Mouse (Mus musculus) forebrain, embryonic 10.5 days (tissue): ENCODE results near the gene 1700016K19Rik. TPM values are rescaled to one million over a fixed set of nuclear protein-coding genes. Genes with fewer than 3 reads are reported as not detected.

Source experiments
- DNase-seq: peaks from one replicate; pipeline ENCODE4 v3.0.0-alpha.2; 2017; ENCODE audit warnings: low spot score; ENCODE audit errors: extremely low spot score
- H3K27ac ChIP-seq: fragments of 300-500 bp; sonication (generic); 2 replicates; pipeline ENCODE4 v1.5.1; 2016; ENCODE audit warnings: mild to moderate bottlenecking
- H3K27me3 ChIP-seq: fragments of 300-500 bp; sonication (generic); 2 replicates; pipeline ENCODE4 v1.6.1; 2016; ENCODE audit warnings: mild to moderate bottlenecking; ENCODE audit not compliant: poor library complexity, severe bottlenecking
- H3K36me3 ChIP-seq: fragments of 300-500 bp; sonication (generic); replicated peaks from 2 replicates; pipeline ENCODE4 v1.6.1; 2016; ENCODE audit warnings: mild to moderate bottlenecking, moderate library complexity
- H3K4me1 ChIP-seq: fragments of 300-500 bp; sonication (generic); 2 replicates; pipeline ENCODE4 v1.6.1; 2016
- H3K4me3 ChIP-seq: fragments of 300-500 bp; sonication (generic); 2 replicates; pipeline ENCODE4 v1.5.1; 2016; ENCODE audit warnings: mild to moderate bottlenecking, moderate library complexity
- H3K9me3 ChIP-seq: fragments of 300-500 bp; sonication (generic); 2 replicates; pipeline ENCODE4 v1.6.1; 2016; ENCODE audit warnings: mild to moderate bottlenecking, moderate library complexity
- WGBS: fragments of 180-500 bp; shearing (Covaris S2); methylation state at CpG from one replicate; pipeline ENCODE4 v1.1.7; 2016; 5-methylcytosine and 5-hydroxymethylcytosine counted together
- polyA plus RNA-seq: library from polyadenylated mRNA; unstranded; fragments of >200 nt; fragmentation: Nextera tagmentation; extraction: Ambion mirVana; gene quantifications from 2 replicates; pipeline ENCODE4 v1.2.1, GENCODE M21; 2016

Gene 1700016K19Rik
- 0.23 and 0.62 TPM in 2 replicates for polyA plus RNA-seq

DNA sequence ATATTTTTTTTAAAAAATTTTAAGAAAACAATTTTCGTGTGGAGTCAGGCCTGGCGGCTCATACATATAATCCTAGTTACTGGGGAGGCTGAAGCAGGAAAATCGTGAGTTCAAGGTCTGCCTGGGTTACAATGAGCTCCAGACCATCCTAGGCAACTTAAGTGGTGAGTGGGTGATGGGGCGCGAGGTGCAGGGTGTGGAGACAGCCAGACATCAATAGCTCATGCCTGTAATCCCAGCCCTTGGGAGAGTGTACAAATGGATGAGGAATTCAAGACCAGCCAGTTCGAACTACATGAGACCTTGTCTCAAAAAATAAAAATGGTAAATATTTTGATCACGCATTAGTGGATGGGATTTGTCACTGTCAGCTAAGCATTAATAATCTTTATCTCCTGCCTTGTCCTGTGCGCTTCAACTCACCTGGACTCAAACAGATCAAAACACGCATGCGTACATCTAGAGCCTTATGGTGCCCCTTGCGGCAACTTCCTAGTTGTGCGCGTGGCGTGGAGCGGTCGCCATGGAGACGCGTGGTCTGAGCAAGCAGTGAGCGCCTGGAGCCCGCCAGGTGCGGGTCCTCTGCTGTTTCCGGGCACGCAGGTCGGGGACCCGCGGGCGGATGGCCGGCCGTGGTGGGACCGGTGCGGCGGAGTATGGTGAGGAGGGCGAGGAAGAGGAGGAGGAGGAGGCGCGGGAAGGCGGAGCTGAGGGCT is at the start of gene 1700016K19Rik:
TSS of gene 1700016K19Rik (plus strand) at position 473 of the 716 bp plus-strand sequence.
- Histone ChIP-seq H3K27ac (peak within 1 kb of the TSS; percentile 60; the same call in 1 of the 2 replicates), H3K27me3 (peaks cover 45% of the 10 kb centered on the region), H3K4me3 (peak within 1 kb of the TSS; percentile 73), H3K4me1 (peaks cover 9% of the 10 kb centered on the region), H3K9me3 (no peaks in the 10 kb centered on the region), H3K36me3 (no peaks in the 10 kb centered on the region)
- WGBS, result 14% methylated on average over 33 of the region's 36 CpGs
- DNase-seq, result peak; percentile 77

DNA sequence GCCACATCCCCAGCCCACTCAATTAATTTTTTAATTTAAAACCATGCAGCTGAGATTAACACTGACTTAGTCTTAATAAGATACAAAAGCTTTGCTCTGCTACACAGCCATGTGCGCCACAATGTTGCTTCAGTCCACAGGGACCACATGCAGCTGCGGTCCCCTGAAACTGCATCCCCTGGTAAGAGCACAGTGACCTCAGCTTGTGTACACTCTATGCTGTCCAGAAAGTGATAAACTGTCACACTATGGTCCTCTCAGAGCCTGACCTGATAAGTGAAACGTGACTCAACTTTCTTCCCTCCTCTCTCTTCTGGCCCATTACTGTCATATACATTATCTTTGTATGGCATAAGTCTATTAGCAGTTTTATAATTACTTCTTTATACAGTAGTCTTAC is 49.3 kb upstream of the 1700016K19Rik start:
- WGBS, result 88% methylated on average over 3 of the region's 3 CpGs

DNA sequence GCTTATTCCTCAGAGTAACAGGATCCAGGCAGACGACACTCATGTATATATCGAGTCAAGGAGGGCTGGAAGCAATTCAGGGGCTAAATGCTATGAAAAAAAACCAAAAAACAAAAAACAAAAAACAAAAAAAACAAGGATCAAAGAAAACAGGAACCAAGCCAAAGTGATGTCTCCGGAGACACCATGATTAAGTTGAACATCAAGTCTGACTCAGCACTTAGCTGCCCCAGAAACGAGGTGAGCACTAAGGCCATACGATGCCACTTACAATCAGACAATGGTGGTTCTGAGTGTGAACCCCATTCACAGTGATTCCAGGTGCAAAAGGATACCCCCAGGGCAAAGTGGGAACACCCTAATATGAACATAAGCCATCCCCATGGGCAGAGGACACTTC is 47.8 kb upstream of the 1700016K19Rik start:
- Histone ChIP-seq H3K9me3 (no peaks in the 10 kb centered on the region), H3K27ac (no peak overlapping the region), H3K36me3 (no peaks in the 10 kb centered on the region), H3K27me3 (peaks cover 1% of the 10 kb centered on the region; the same call in 1 of the 2 replicates), H3K4me1 (peaks cover 18% of the 10 kb centered on the region), H3K4me3 (no peak overlapping the region)
- 88% methylated on average over 5 of the region's 5 CpGs for WGBS
- no peak for DNase-seq

More for the DNA sequence above, 49.3 kb upstream of the 1700016K19Rik start:
- no peak overlapping the region for H3K4me3 ChIP-seq
- peaks cover 7% of the 10 kb centered on the region; the same call in 1 of the 2 replicates for H3K27me3 ChIP-seq
- no peak for DNase-seq
- H3K27ac ChIP-seq, result no peak overlapping the region
- no peaks in the 10 kb centered on the region for H3K36me3 ChIP-seq
- H3K4me1 ChIP-seq, result peaks cover 31% of the 10 kb centered on the region
- no peaks in the 10 kb centered on the region for H3K9me3 ChIP-seq

GRCm38 (mm10) chr11:75954896-75955295 is 44.8 kb upstream of the 1700016K19Rik start:
- H3K36me3 ChIP-seq, result no peaks in the 10 kb centered on the region
- H3K4me1 ChIP-seq, result no peaks in the 10 kb centered on the region
- no peak overlapping the region for H3K4me3 ChIP-seq
- 92% methylated on average over 9 of the region's 9 CpGs for WGBS
- H3K9me3 ChIP-seq, result no peaks in the 10 kb centered on the region
- DNase-seq, result no peak
- no peaks in the 10 kb centered on the region for H3K27me3 ChIP-seq
- no peak overlapping the region for H3K27ac ChIP-seq

GRCm38 (mm10) chr11:75956651-75957050 is 43.1 kb upstream of the 1700016K19Rik start:
- Histone ChIP-seq H3K27ac (no peak overlapping the region), H3K4me1 (no peaks in the 10 kb centered on the region), H3K9me3 (no peaks in the 10 kb centered on the region), H3K4me3 (no peak overlapping the region), H3K27me3 (no peaks in the 10 kb centered on the region), H3K36me3 (no peaks in the 10 kb centered on the region)
- 93% methylated on average over 8 of the region's 8 CpGs for WGBS
- no peak for DNase-seq

DNA sequence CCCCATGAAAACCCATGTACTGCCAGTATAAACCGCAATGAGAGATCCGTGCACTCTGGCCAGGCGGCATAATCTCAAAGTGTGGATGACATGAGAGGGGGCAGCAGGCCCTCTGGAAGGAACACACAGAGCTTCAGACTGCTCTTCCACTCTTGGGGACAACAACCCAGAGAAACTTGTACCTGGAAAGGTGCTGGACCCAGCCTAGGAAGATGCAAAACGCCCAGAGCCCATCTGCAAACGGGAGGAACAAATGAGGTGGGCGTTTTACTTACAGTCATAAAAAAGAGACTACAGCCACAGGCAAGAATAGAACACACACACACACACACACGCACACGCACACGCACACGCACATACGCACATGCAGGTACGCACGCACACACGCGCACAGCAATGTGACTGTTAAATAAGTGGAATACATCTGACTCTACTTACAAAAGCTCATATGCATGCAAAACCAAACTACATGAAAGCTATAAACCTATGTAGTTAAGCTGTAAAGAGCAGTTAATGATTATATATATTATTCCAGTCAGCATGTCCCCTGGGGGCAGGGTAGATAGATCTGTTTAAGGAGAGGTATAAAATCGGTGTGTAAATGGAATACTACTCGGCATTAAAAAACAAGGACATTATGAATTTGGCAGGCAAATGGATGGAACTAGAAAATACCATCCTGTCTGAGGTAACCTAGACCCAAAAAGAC is 42.4 kb upstream of the 1700016K19Rik start:
- Histone ChIP-seq H3K36me3 (no peaks in the 10 kb centered on the region), H3K9me3 (no peaks in the 10 kb centered on the region), H3K27me3 (peaks cover 3% of the 10 kb centered on the region; the same call in 1 of the 2 replicates), H3K27ac (no peak overlapping the region), H3K4me3 (no peak overlapping the region), H3K4me1 (peaks cover 4% of the 10 kb centered on the region)
- no peak for DNase-seq
- WGBS, result 95% methylated on average over 17 of the region's 17 CpGs

GRCm38 (mm10) chr11:75961782-75962181 is 37.9 kb upstream of the 1700016K19Rik start:
- Histone ChIP-seq H3K27me3 (peaks cover 33% of the 10 kb centered on the region), H3K4me3 (no peak overlapping the region), H3K27ac (no peak overlapping the region), H3K36me3 (no peaks in the 10 kb centered on the region), H3K4me1 (peaks cover 49% of the 10 kb centered on the region), H3K9me3 (no peaks in the 10 kb centered on the region)
- WGBS, result 89% methylated on average over 7 of the region's 7 CpGs
- DNase-seq, result no peak

DNA sequence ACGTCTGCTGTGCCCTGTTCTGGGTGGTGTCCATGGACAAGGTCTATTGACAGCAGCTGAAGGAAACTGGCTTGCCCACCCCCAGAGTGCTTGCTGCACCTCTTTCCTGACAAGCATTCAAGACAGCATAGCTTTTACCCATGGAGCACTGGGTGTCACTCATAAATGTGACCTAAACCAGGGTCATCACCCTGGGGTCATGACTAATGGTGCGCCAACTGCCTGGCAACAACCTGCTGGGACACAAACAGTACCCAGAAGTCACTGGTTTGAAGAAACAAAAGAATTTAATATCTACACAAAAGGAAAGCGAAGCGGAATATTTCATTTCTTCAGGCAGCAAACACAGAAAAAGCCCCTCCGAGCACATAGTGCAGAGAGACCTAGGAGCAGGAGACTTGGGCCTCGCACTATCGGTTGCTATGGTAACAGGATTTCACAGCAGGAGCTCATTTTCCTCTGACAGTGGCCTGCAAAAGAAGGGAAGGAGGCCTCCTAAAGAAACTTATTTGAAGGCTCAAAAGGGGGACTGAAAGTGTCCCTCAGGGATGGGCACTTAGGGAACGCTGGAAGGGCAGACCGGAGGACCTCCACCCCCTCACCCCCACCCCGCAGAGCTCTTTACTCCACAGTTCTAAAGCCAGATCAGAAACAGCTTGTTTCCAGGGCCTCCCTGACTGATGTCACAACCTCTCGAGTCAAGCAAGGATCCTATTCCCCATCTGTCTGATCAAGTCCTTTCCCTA is 35.8 kb upstream of the 1700016K19Rik start:
- peaks cover 55% of the 10 kb centered on the region for H3K27me3 ChIP-seq
- no peaks in the 10 kb centered on the region for H3K36me3 ChIP-seq
- peak overlapping the region; percentile 89 for H3K27ac ChIP-seq
- no peaks in the 10 kb centered on the region for H3K9me3 ChIP-seq
- H3K4me3 ChIP-seq, result peak overlapping the region; percentile 32
- peaks cover 59% of the 10 kb centered on the region for H3K4me1 ChIP-seq
- DNase-seq, result peak; percentile 73
- WGBS, result 18% methylated on average over 11 of the region's 11 CpGs

GRCm38 (mm10) chr11:75964476-75964730 is 35.3 kb upstream of the 1700016K19Rik start:
- peaks cover 59% of the 10 kb centered on the region for H3K4me1 ChIP-seq
- no peaks in the 10 kb centered on the region for H3K9me3 ChIP-seq
- no peaks in the 10 kb centered on the region for H3K36me3 ChIP-seq
- WGBS, result 28% methylated on average over 4 of the region's 4 CpGs
- peak; percentile 46 for DNase-seq
- H3K27me3 ChIP-seq, result peaks cover 60% of the 10 kb centered on the region
- H3K4me3 ChIP-seq, result peak overlapping the region; percentile 32
- H3K27ac ChIP-seq, result peak overlapping the region; percentile 89

DNA sequence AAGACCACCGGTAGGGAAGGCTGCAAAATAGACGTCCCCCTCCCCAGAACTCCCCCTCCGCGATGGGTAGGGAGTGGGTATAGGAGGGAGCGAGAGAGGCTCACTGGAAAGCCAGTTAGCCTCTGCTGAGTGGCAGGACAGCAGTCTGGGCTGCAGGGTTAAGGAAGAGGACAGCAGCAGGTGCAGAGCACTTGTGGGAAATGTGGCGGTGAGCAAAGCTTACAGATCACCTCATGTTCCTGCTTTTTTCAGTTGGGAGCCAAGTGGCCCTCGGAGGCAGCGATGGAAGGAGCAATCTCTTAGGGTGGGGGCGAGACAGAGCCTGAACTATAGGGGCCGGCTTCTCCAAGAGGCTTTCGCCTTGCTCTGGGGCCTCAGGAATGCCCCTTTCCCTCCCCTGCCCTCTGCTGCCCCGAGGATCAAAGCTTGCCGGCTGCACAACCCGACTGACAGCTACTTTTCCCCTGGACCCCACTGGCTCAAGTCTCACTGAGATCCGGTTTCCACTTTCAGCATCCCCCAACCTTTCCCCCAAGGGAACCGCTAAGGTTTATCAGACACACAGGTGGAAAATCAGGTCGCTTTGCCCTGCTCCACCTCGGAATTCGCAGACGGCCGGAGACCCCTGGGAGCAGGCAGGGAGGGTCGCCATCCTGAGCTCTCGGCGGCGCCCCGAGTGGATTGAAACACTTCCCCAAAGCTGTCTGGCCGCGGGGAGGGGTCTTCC is 33.9 kb upstream of the 1700016K19Rik start:
- peaks cover 64% of the 10 kb centered on the region for H3K27me3 ChIP-seq
- DNase-seq, result peak; percentile 46
- H3K9me3 ChIP-seq, result no peaks in the 10 kb centered on the region
- peak overlapping the region; percentile 89 for H3K27ac ChIP-seq
- H3K4me3 ChIP-seq, result peak overlapping the region; percentile 77
- H3K36me3 ChIP-seq, result no peaks in the 10 kb centered on the region
- H3K4me1 ChIP-seq, result peaks cover 59% of the 10 kb centered on the region
- WGBS, result 2% methylated on average over 28 of the region's 28 CpGs

DNA sequence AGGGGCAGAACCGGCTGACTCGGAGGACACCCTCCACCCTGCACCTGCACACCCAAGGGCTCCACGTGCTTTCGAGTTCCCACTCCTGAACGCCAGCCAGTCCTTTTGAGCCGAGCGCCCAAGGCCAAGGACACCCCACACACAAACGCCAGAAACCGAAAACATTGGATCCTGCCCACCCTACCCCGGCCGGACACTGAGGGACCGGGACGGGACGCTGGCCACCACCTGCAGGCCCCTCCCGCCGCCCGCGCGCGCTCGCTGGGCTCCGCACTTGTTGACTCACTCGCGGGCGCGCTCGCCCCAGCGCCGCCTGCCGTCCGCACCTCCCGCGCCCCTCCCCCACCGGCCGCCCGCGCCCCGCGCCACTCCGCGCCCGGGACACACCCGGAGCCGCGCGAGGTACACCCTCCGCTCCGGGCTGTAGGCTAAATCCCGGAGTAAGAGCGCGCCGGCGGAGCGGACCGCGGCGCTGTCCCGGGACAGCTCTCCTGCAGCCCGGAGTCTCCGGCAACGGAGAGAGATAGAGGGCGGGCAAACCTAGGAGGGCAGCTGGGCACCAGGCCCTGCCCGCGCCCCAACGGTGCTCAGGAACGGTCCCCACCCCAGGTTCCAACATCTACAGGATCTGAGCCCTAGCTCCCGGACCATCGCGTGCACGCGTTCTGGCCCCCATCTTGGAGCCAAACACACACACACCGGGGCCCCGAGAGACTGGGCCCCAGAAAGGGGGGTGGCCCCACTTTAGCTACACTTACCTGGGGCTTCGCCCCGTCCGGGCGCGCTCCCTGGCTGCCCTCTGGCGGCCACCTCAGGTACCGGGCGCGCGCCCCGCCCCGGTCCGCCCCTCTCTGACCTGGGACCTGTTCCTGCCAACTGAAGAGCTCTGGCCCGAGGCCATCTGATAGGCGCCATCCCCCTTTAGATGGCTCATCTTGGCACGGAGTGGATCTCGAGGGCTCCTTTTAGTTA is 33.0 kb upstream of the 1700016K19Rik start:
- Histone ChIP-seq H3K4me1 (peaks cover 59% of the 10 kb centered on the region), H3K4me3 (peak overlapping the region; percentile 77), H3K27me3 (peaks cover 69% of the 10 kb centered on the region), H3K27ac (peak overlapping the region; percentile 89), H3K36me3 (no peaks in the 10 kb centered on the region), H3K9me3 (no peaks in the 10 kb centered on the region)
- peak; percentile 72 for DNase-seq
- WGBS, result under 1% methylated on average over 89 of the region's 90 CpGs
